8 mouse cellular contexts compared by ENCODE assay signal in the genomic region with DNA sequence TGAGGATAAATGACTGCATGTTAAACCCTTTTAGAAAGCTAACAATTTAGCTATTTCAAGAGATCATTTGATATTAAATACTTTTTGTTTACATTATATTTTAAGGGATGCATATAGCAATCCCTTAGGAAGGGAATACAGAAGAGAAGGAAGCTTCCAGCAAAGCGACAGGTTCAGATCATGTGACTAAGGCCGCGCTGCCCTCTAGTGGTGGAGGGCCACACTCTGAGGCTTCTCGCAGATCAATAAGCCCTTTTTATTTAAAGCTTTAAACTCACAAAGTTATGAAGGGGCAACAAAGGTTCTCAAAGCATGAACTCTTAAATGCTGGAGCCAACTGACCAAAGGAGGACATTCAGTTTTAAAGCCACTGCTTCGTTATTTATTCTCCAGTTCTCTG. TPM values are rescaled to one million over a fixed set of nuclear protein-coding genes. Genes with fewer than 3 reads are reported as not detected.
A peak's percentile ranks its signal among the peaks of the same experiment; 100 is the strongest.
DNase-seq lines count a peak whose midpoint lies in the region; ATAC-seq and TF ChIP-seq lines count a peak whose summit lies in the region.

No protein-coding gene starts in this region.

- H3K27ac ChIP-seq in heart, postnatal 0 days (ENCODE audit: low read depth): no peak overlapping the region
- no peak overlapping the region for H3K27ac ChIP-seq in heart, embryonic 11.5 days (ENCODE audit: low read depth, low read length)

- TF ChIP-seq EP300 in heart, postnatal 0 days (IDR thresholded peaks at IDR 0.05; ENCODE audit: low read depth): no peak

- H3K27me3 ChIP-seq in heart, postnatal 0 days (ENCODE audit: control insufficient read depth, insufficient read depth, low read length): no peaks in the 10 kb centered on the region
- no peaks in the 10 kb centered on the region for H3K27me3 ChIP-seq in heart, embryonic 11.5 days (ENCODE audit: control insufficient read depth, insufficient read depth, low read length)
- H3K27me3 ChIP-seq in E14TG2a.4 (ENCODE audit: insufficient read depth, low read length): no peaks in the 10 kb centered on the region

- H3K4me1 ChIP-seq in heart, postnatal 0 days (ENCODE audit: control insufficient read depth, insufficient read depth): peaks cover 32% of the 10 kb centered on the region
- peaks cover 27% of the 10 kb centered on the region for H3K4me1 ChIP-seq in heart, embryonic 11.5 days (ENCODE audit: control insufficient read depth, insufficient read depth, low read length)
- H3K4me1 ChIP-seq in E14TG2a.4 (replicated peaks; ENCODE audit: low read depth, low read length): peaks cover 60% of the 10 kb centered on the region

- WGBS in heart, postnatal 0 days: 24% methylated on average over 5 of the region's 5 CpGs
- WGBS in heart, embryonic 11.5 days (ENCODE audit: insufficient replicate concordance): 28% methylated on average over 5 of the region's 5 CpGs

- H3K4me2 ChIP-seq in heart, postnatal 0 days (ENCODE audit: low read depth, low read length): no peak overlapping the region
- no peak overlapping the region for H3K4me2 ChIP-seq in heart, embryonic 11.5 days

- H3K36me3 ChIP-seq in heart, postnatal 0 days (replicated peaks; ENCODE audit: control insufficient read depth, insufficient read depth, low read length): no peaks in the 10 kb centered on the region
- peaks cover 3% of the 10 kb centered on the region; the same call in 1 of the 2 replicates for H3K36me3 ChIP-seq in heart, embryonic 11.5 days (ENCODE audit: control insufficient read depth, insufficient read depth, low read length)
- peaks cover 27% of the 10 kb centered on the region for H3K36me3 ChIP-seq in E14TG2a.4 (ENCODE audit: insufficient read depth, low read length)

- DNase-seq in heart, postnatal 0 days (ENCODE audit: low spot score): peak; percentile 45
- peak; percentile 25 for DNase-seq in c-Kit-positive CD71-positive TER-119-positive erythroid progenitor cells, embryonic 14.5 days (ENCODE audit: low spot score)
- peak; percentile 27 for DNase-seq in gastrocnemius, postnatal 25 days
- peak; percentile 61 to 68 for DNase-seq in layer of hippocampus, postnatal 10 days (ENCODE audit: low spot score in 2 of 2)
- DNase-seq in mesoderm, embryonic 11.5 days (ENCODE audit: low read depth, low spot score): peak; percentile 37
- peak; percentile 29 to 68 for DNase-seq in thymus, postnatal 10 days (ENCODE audit: low spot score in 2 of 2)

- no peak overlapping the region for H3K9ac ChIP-seq in heart, postnatal 0 days (replicated peaks; ENCODE audit: low read depth, low read length)
- no peak overlapping the region for H3K9ac ChIP-seq in heart, embryonic 11.5 days (ENCODE audit: low read depth, low read length)

- TF ChIP-seq CTCF in heart, postnatal 0 days (IDR thresholded peaks at IDR 0.05; ENCODE audit: low read depth): peak; percentile 77
- peak; percentile 92 for TF ChIP-seq CTCF in E14TG2a.4 (conservative IDR thresholded peaks at IDR 0.05; ENCODE audit: low read length)

- no peak overlapping the region for H3K4me3 ChIP-seq in heart, postnatal 0 days (ENCODE audit: low read depth, low read length)
- H3K4me3 ChIP-seq in heart, embryonic 11.5 days (ENCODE audit: low read depth, low read length): no peak overlapping the region
- H3K4me3 ChIP-seq in E14TG2a.4 (replicated peaks; ENCODE audit: low read length): no peak overlapping the region

- no peak for ATAC-seq in heart, postnatal 0 days (ENCODE audit: insufficient read depth, low read depth)
- no peak for ATAC-seq in heart, embryonic 11.5 days (replicated peaks; ENCODE audit: insufficient number of reproducible peaks, low FRiP score, low TSS enrichment)

- no peaks in the 10 kb centered on the region for H3K9me3 ChIP-seq in heart, postnatal 0 days (replicated peaks; ENCODE audit: control insufficient read depth, low read length)
- H3K9me3 ChIP-seq in heart, embryonic 11.5 days (replicated peaks; ENCODE audit: control insufficient read depth, low read length): no peaks in the 10 kb centered on the region
- no peaks in the 10 kb centered on the region for H3K9me3 ChIP-seq in E14TG2a.4 (ENCODE audit: low read length)

RNA-seq across cellular contexts. Expression of a gene that starts 39.4 kb away (rescaled TPM):
- 26.3 and 48.1 TPM in 2 replicates for total RNA-seq in heart, postnatal 0 days (2014; rRNA removed; ENCODE audit: low replicate concordance)
- 12.9 and 14.1 TPM in 2 replicates for polyA plus RNA-seq in heart, postnatal 0 days (2015; fragmentation: Nextera tagmentation; extraction: Ambion mirVana)
- polyA plus RNA-seq in heart, embryonic 11.5 days (2014; fragmentation: Nextera tagmentation; extraction: Ambion mirVana): 102 and 108 TPM in 2 replicates
- total RNA-seq in gastrocnemius, postnatal 25 days (2021): 1 to 10 TPM; 3.5 to 6.5 TPM
- total RNA-seq in layer of hippocampus, postnatal 10 days (2021): 1 to 10 TPM in 1 of 2 experiments, under 1 TPM in 1; 0.76 to 1.3 TPM
